Comparison of ENCODE assay signal across 8 mouse cellular contexts in the genomic region with DNA sequence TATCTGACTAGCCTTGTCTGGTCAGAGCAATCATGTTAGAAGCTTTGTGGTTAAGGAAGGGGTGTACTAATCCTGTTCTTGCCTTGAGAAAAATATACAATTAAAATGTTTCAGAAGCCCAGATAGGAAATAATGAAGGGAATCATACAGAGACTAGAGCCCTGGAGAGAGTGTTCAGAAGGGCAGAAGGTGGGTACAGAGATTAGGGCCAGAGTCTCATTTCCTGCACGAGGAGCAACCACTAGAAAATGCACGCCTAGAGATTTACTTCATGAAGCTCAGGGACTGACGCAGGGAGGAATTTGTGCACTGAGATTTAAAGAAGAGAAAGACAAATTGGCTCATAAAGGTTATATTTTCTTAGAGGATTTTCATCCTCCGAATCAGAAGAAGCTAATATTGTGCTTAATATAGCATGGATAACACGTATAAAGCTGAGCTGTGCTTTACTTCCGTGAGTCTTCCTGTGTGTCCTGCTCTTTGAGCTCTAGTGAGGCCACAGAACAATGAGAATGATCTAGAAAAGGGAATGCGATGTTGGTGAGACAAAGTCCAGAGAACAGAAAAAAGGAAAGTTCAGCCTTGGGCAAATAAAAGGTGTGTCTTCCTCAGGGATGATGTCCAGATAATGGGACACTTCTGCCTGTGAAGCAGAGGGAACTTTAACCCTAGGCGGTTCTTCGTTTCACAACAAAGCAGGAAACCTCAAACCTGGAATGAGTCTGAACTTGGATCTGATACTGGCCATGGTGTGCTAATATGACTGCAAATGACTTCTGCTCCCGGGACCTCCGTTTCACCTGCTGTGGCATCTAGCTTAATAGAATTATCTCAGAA.
"Had no signal": no experiment of that assay in that cellular context is flagged by ENCODE, and none has a peak within 500 bp of the region (broad histone marks: within the 10 kb centered on the region; RNA-seq: fewer than 3 reads in every experiment).

No protein-coding gene starts in this region.

- H3K27me3 ChIP-seq: limb, embryonic 15.5 days; liver, embryonic 13.5 days; midbrain, embryonic 13.5 days had no signal

- ATAC-seq: midbrain, embryonic 13.5 days had no signal

- H3K9me3 ChIP-seq: limb, embryonic 15.5 days; liver, embryonic 13.5 days; midbrain, embryonic 13.5 days had no signal

- H3K4me3 ChIP-seq: left cerebral cortex, adult 2 months; limb, embryonic 15.5 days; liver, embryonic 13.5 days; midbrain, embryonic 13.5 days had no signal

- DNase-seq: liver, embryonic 13.5 days; lung, adult 18-20 months; lung, postnatal 36 days; right cerebral cortex, postnatal 14 days; thymus, postnatal 36 days had no signal

- H3K4me2 ChIP-seq: limb, embryonic 15.5 days; liver, embryonic 13.5 days; midbrain, embryonic 13.5 days had no signal

- H3K4me1 ChIP-seq: limb, embryonic 15.5 days; liver, embryonic 13.5 days; midbrain, embryonic 13.5 days had no signal

- H3K36me3 ChIP-seq: limb, embryonic 15.5 days; liver, embryonic 13.5 days; midbrain, embryonic 13.5 days had no signal

- H3K27ac ChIP-seq: left cerebral cortex, adult 2 months; limb, embryonic 15.5 days; liver, embryonic 13.5 days; midbrain, embryonic 13.5 days had no signal

- H3K9ac ChIP-seq: limb, embryonic 15.5 days; liver, embryonic 13.5 days; midbrain, embryonic 13.5 days had no signal
